In the genomic region with DNA sequence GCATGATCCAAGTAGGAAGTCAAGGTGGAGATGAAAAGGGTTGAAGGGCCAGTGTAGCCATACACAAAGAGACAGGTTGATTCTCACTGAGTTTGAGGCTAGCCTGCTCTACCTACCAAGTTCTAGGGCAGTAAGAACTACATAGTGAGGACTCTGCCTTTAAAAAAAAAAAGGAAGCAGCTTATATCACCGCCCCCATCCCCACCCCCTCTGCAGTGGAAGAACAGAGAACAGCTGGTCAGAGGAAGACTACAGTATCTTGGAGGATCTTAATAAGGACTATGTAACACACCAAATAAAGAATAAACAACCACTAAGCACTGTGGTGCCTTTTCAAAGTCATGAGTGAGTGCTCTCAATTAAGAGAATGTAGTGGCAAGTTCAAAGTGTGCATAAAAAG, we compare ENCODE assay signal across 21 mouse cellular contexts.
"Had no signal": no experiment of that assay in that cellular context is flagged by ENCODE, and none has a peak within 500 bp of the region (broad histone marks: within the 10 kb centered on the region; RNA-seq: fewer than 3 reads in every experiment).

No protein-coding gene starts in this region.

- H3K36me3 ChIP-seq: limb, embryonic 10.5 days; limb, embryonic 13.5 days; liver, embryonic 12.5 days; liver, embryonic 15.5 days; lung, embryonic 15.5 days; midbrain, embryonic 12.5 days; midbrain, embryonic 15.5 days; neural tube, embryonic 12.5 days; neural tube, embryonic 15.5 days had no signal

- H3K9me3 ChIP-seq: limb, embryonic 10.5 days; limb, embryonic 13.5 days; liver, embryonic 12.5 days; liver, embryonic 15.5 days; lung, embryonic 15.5 days; midbrain, embryonic 12.5 days; midbrain, embryonic 15.5 days; neural tube, embryonic 12.5 days; neural tube, embryonic 15.5 days had no signal

- H3K4me2 ChIP-seq: limb, embryonic 13.5 days; liver, embryonic 12.5 days; liver, embryonic 15.5 days; lung, embryonic 15.5 days; midbrain, embryonic 12.5 days; midbrain, embryonic 15.5 days; neural tube, embryonic 12.5 days; neural tube, embryonic 15.5 days had no signal

- H3K27ac ChIP-seq: limb, embryonic 10.5 days; limb, embryonic 13.5 days; liver, embryonic 12.5 days; liver, embryonic 15.5 days; lung, embryonic 15.5 days; macrophage; midbrain, embryonic 12.5 days; midbrain, embryonic 15.5 days; neural tube, embryonic 12.5 days; neural tube, embryonic 15.5 days had no signal

- H3K4me1 ChIP-seq: liver, embryonic 12.5 days; liver, embryonic 15.5 days; lung, embryonic 15.5 days; midbrain, embryonic 15.5 days; neural tube, embryonic 12.5 days; neural tube, embryonic 15.5 days had no signal

- H3K27me3 ChIP-seq: limb, embryonic 13.5 days; liver, embryonic 12.5 days; liver, embryonic 15.5 days; lung, embryonic 15.5 days; midbrain, embryonic 12.5 days; midbrain, embryonic 15.5 days; neural tube, embryonic 12.5 days; neural tube, embryonic 15.5 days had no signal

- DNase-seq: kidney, adult 2 months; kidney, postnatal 10 days; kidney, postnatal 36 days; layer of hippocampus, postnatal 36 days; liver; lung, adult 18-20 months; right cerebral cortex, adult 18-20 months; right cerebral cortex, postnatal 25 days; spleen, adult 18-20 months; thymus, adult 18-20 months; thymus, postnatal 36 days had no signal

- H3K4me3 ChIP-seq: limb, embryonic 10.5 days; limb, embryonic 13.5 days; liver, embryonic 12.5 days; liver, embryonic 15.5 days; lung, embryonic 15.5 days; midbrain, embryonic 12.5 days; midbrain, embryonic 15.5 days; neural tube, embryonic 12.5 days; neural tube, embryonic 15.5 days had no signal

- H3K9ac ChIP-seq: limb, embryonic 13.5 days; liver, embryonic 12.5 days; liver, embryonic 15.5 days; lung, embryonic 15.5 days; midbrain, embryonic 12.5 days; midbrain, embryonic 15.5 days; neural tube, embryonic 12.5 days; neural tube, embryonic 15.5 days had no signal

- ATAC-seq: liver, embryonic 12.5 days; midbrain, embryonic 15.5 days had no signal
